Mouse (Mus musculus) MEL (cell line): ENCODE results near the gene Vamp2. TPM values are rescaled to one million over a fixed set of nuclear protein-coding genes. Genes with fewer than 3 reads are reported as not detected.
A peak's percentile ranks its signal among the peaks of the same experiment; 100 is the strongest.

Experiments
- DNase-seq: peaks from one replicate; pipeline ENCODE4 v3.0.0; 2011; ENCODE audit warnings: low read depth, low spot score
- H3K27ac ChIP-seq: 2 replicates; pipeline ENCODE4 v1.5.1; 2012; ENCODE audit warnings: low read depth, mild to moderate bottlenecking, control low read depth, low read length, moderate library complexity; ENCODE audit not compliant: control insufficient read depth
- H3K27me3 ChIP-seq, 2 experiments: fragments of 150-350 bp in 1 of 2; sonication (generic) in 1 of 2; 2 replicates each; pipeline ENCODE4 v1.6.1; 2012; ENCODE audit warnings: low read length in 2 of 2, mild to moderate bottlenecking in 2 of 2, improper control_type of control experiment in 1 of 2, moderate library complexity in 1 of 2; ENCODE audit not compliant: insufficient read depth in 2 of 2, control insufficient read depth in 1 of 2
- H3K36me3 ChIP-seq, 2 experiments: 2 replicates each; pipeline ENCODE4 v1.6.1; 2012 to 2014; ENCODE audit warnings: low read length in 2 of 2, improper control_type of control experiment in 1 of 2, inconsistent platforms in 1 of 2, mild to moderate bottlenecking in 1 of 2; ENCODE audit not compliant: insufficient read depth in 2 of 2, control insufficient read depth in 1 of 2
- H3K4me1 ChIP-seq, 2 experiments: fragments of 150-350 bp in 1 of 2; sonication (generic) in 1 of 2; 2 replicates each; pipeline ENCODE4 v1.6.1; 2012; ENCODE audit warnings: low read length in 2 of 2, improper control_type of control experiment in 1 of 2, mild to moderate bottlenecking in 1 of 2; ENCODE audit not compliant: insufficient read depth in 2 of 2, control insufficient read depth in 1 of 2
- H3K4me3 ChIP-seq, 2 experiments: fragments of 150-350 bp in 1 of 2; sonication (generic) in 1 of 2; 2 replicates each; pipeline ENCODE4 v1.5.1; 2012; ENCODE audit warnings: low read depth in 2 of 2, low read length in 2 of 2, mild to moderate bottlenecking in 2 of 2, moderate library complexity in 2 of 2, control low read depth in 1 of 2, improper control_type of control experiment in 1 of 2; ENCODE audit not compliant: control insufficient read depth in 1 of 2, insufficient read depth in 1 of 2
- H3K79me2 ChIP-seq: 2 replicates; pipeline ENCODE4 v1.6.1; 2012; ENCODE audit warnings: mild to moderate bottlenecking, low read length, moderate library complexity; ENCODE audit not compliant: control insufficient read depth, poor library complexity, insufficient read depth
- H3K9ac ChIP-seq: 2 replicates; pipeline ENCODE4 v1.6.1; 2012; ENCODE audit warnings: low read depth, mild to moderate bottlenecking, control low read depth, low read length, moderate library complexity; ENCODE audit not compliant: control insufficient read depth, poor library complexity, severe bottlenecking
- H3K9me3 ChIP-seq: fragments of 150-350 bp; sonication (generic); replicated peaks from 2 replicates; pipeline ENCODE4 v1.6.1; 2012; ENCODE audit warnings: mild to moderate bottlenecking, low read length, improper control_type of control experiment, moderate library complexity; ENCODE audit not compliant: insufficient read depth
- CHD1 ChIP-seq: IDR thresholded peaks from 2 replicates; pipeline ENCODE4 v1.6.1; 2012; ENCODE audit warnings: low read depth, mild to moderate bottlenecking, inconsistent platforms, low read length, improper control_type of control experiment
- CHD2 ChIP-seq: IDR thresholded peaks from 2 replicates; pipeline ENCODE4 v1.6.1; 2011; ENCODE audit warnings: low read length, improper control_type of control experiment
- ELF1 ChIP-seq: IDR thresholded peaks from 2 replicates; pipeline ENCODE4 v1.6.1; 2014; ENCODE audit warnings: low read depth, mild to moderate bottlenecking, inconsistent platforms, low read length, improper control_type of control experiment, moderate library complexity
- GABPA ChIP-seq: IDR thresholded peaks from 2 replicates; pipeline ENCODE4 v1.6.1; 2012; ENCODE audit warnings: low read depth, mild to moderate bottlenecking, inconsistent platforms, low read length, improper control_type of control experiment, moderate library complexity
- GATA1 ChIP-seq: IDR thresholded peaks from 2 replicates; pipeline ENCODE4 v1.6.1; 2011; ENCODE audit warnings: low read depth, low read length, improper control_type of control experiment
- MAFK ChIP-seq: IDR thresholded peaks from 2 replicates; pipeline ENCODE4 v1.6.1; 2011; ENCODE audit warnings: low read depth, mild to moderate bottlenecking, low read length, improper control_type of control experiment, borderline replicate concordance
- MAZ ChIP-seq: IDR thresholded peaks from 2 replicates; pipeline ENCODE4 v1.6.1; 2012; ENCODE audit warnings: low read depth, mild to moderate bottlenecking, inconsistent platforms, low read length, improper control_type of control experiment
- MEF2A ChIP-seq: IDR thresholded peaks from 2 replicates; pipeline ENCODE4 v1.6.1; 2014; ENCODE audit warnings: low read depth, mild to moderate bottlenecking, inconsistent platforms, low read length, improper control_type of control experiment; ENCODE audit not compliant: poor library complexity, insufficient replicate concordance, severe bottlenecking; ENCODE audit errors: extremely low read depth
- MXI1 ChIP-seq: IDR thresholded peaks from 2 replicates; pipeline ENCODE4 v1.6.1; 2011; ENCODE audit warnings: mild to moderate bottlenecking, low read depth, low read length, improper control_type of control experiment
- NELFE ChIP-seq: IDR thresholded peaks from 2 replicates; pipeline ENCODE4 v1.6.1; 2011; ENCODE audit warnings: low read depth, low read length, improper control_type of control experiment
- SIN3A ChIP-seq: IDR thresholded peaks from 2 replicates; pipeline ENCODE4 v1.6.1; 2012; ENCODE audit warnings: low read length, improper control_type of control experiment, inconsistent platforms
- SMC3 ChIP-seq: IDR thresholded peaks from 2 replicates; pipeline ENCODE4 v1.6.1; 2011; ENCODE audit warnings: low read depth, low read length, improper control_type of control experiment
- TBP ChIP-seq: IDR thresholded peaks from 2 replicates; pipeline ENCODE4 v1.8.0; 2011; ENCODE audit warnings: low read depth, low read length, improper control_type of control experiment
- ZMIZ1 ChIP-seq: IDR thresholded peaks from 2 replicates; pipeline ENCODE4 v1.6.1; 2012; ENCODE audit warnings: low read depth, mild to moderate bottlenecking, inconsistent platforms, low read length, improper control_type of control experiment, moderate library complexity
- polyA plus RNA-seq, 2 experiments: library from polyadenylated mRNA; stranded (reverse) in 1 of 2; unstranded in 1 of 2; fragments of >175 nt in 1 of 2; fragments of >200 nt in 1 of 2; gene quantifications; 2 replicates each; pipeline versions ENCODE4 v1.2.1 to v1.2.4; 2012; ENCODE audit warnings: low replicate concordance in 2 of 2, low read depth in 1 of 2; ENCODE audit not compliant: insufficient read length in 2 of 2, insufficient read depth in 1 of 2, missing spikeins in 1 of 2
- total RNA-seq: library from RNA; depleted of rRNA; stranded (reverse); fragments of 300-350 nt; gene quantifications from 2 replicates; pipeline ENCODE4 v1.2.3, GENCODE M21; 2012

Vamp2 gene
- total and polyA plus RNA-seq, 3 experiments, result 3.3 to 28.9 TPM; not detected in 1

DNA sequence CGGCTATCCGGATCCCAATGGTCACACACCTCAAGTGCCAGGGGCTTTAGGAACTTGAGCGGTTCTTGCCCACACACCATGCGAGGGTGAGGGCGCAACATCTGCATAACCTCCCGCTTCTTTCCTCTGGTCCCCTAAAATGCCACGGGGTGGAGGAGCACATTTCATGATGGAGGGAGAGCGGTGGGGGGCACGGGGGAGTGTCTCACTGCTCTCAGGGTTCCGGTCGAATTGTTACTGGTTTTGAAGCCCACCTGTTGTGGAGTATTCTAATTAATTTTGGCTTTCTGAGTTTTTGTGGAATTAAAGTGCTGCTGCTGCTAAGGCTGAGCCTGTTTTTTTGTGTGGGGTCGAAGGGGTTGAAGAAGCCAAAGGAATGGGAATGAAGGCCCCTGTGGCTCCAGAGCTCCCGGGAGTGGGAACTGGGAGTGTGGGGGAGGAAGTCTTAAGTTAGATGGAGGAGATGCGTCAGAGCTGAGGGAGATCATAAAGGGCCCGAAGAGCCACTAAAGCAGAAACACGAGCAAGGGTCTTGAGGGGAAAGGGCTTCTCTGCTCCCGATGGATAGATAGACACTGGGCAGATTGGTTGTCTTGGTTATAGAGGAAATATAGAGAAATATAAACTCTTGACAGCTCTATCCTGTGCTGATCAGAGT, 26.9 kb upstream of the Vamp2 start:
- DNase-seq, result peak; percentile 64
- H3K4me1 ChIP-seq, result peaks cover 0 to 13% of the 10 kb centered on the region in 2 experiments; a peak in 2 of 4 replicates
- H3K27me3 ChIP-seq, result no peaks in the 10 kb centered on the region
- H3K27ac ChIP-seq, result no peak overlapping the region
- H3K9ac ChIP-seq, result peak overlapping the region; percentile 80
- no peaks in the 10 kb centered on the region for H3K9me3 ChIP-seq
- TF ChIP-seq SIN3A, result 0 out of 2 replicates have a peak, but pooled peaks have one; percentile 24
- no peak for TF ChIP-seq MEF2A
- no peak for TF ChIP-seq CHD2
- no peak for TF ChIP-seq GATA1
- 0 out of 2 replicates have a peak, but pooled peaks have one; percentile 15 for TF ChIP-seq MAZ
- TF ChIP-seq ZMIZ1, result no peak
- TF ChIP-seq CHD1, result no peak
- no peak for TF ChIP-seq NELFE
- TF ChIP-seq ELF1, result no peak
- no peak for TF ChIP-seq GABPA
- peaks cover 10% of the 10 kb centered on the region; the same call in 1 of the 2 replicates for H3K79me2 ChIP-seq
- peak overlapping the region; percentile 84 to 87 for H3K4me3 ChIP-seq
- H3K36me3 ChIP-seq, result peaks cover 0 to 6% of the 10 kb centered on the region in 2 experiments; a peak in 2 of 4 replicates

DNA sequence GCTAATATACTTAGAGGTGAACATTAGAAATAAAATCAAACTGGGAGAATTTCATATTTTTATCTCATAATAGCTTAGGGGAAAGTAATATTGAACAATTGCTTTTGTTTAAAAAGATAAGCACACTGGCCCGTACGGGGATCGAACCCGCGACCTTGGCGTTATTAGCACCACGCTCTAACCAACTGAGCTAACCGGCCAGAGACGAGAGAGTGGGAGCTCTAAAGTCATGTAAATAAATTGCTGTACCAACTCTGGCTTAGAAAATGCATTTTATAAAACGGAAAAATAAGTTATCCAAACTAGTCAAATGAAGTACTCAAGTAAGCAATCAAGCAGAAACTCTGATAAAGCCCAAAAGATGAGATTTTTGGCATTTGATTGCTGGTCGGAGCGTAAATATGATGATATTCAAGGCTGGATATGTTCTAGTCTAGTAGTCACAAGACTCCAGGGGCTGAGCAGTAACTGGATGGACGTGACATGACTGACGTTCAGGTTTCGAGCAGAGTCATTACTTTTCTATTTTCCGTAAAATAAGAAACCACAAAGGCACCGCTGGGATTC, 26.0 kb upstream of the Vamp2 start:
- Histone ChIP-seq H3K27ac (peak overlapping the region; percentile 64), H3K4me3 (peak overlapping the region; percentile 53 to 87), H3K27me3 (no peaks in the 10 kb centered on the region), H3K9me3 (no peaks in the 10 kb centered on the region), H3K9ac (peak overlapping the region; percentile 80), H3K79me2 (peaks cover 10% of the 10 kb centered on the region; the same call in 1 of the 2 replicates), H3K4me1 (peaks cover 0 to 13% of the 10 kb centered on the region in 2 experiments; a peak in 2 of 4 replicates), H3K36me3 (peaks cover 0 to 8% of the 10 kb centered on the region in 2 experiments; a peak in 2 of 4 replicates)
- DNase-seq, result peak; percentile 84
- peak; percentile 98 for TF ChIP-seq TBP
- peak; percentile 93 for TF ChIP-seq MAFK
- TF ChIP-seq SIN3A, result peak; percentile 70
- TF ChIP-seq MXI1, result peak; percentile 72
- TF ChIP-seq GATA1, result no peak
- peak; percentile 60; the same call in 1 of the 2 replicates for TF ChIP-seq ELF1
- no peak for TF ChIP-seq SMC3
